Mouse (Mus musculus) layer of hippocampus, adult 9-10 months (tissue): ENCODE data around the gene Snrnp25.
"Not testable (repeated sequence)": the region's sequence is repeated elsewhere in the genome, so short reads cannot be mapped to it uniquely, and the experiment has no call there.

Experiments used
- DNase-seq: peaks from one replicate; pipeline ENCODE4 v3.0.0; 2022; ENCODE audit warnings: low spot score

Gene Snrnp25

DNA sequence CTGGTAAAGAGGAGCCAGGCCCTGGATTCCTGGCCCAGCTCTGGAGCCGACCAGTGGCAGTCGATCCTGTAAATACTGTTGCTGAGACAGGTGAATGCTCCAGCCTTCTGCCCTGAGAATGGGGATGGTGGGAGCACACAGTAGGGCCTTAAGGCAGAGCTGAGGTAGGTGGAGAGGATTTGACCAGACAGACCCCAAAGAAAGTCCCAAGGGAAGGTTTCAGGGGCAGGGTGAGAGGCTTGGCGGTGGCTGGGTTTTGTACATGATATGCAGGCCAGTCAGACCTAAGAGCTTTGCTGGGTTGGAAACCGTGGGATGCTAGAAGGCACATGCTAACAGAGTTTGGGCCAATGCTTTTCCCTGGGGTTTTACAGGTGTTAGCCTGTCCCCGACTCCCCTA, 10.6 kb upstream of the Snrnp25 start:
- no peak for DNase-seq

DNA sequence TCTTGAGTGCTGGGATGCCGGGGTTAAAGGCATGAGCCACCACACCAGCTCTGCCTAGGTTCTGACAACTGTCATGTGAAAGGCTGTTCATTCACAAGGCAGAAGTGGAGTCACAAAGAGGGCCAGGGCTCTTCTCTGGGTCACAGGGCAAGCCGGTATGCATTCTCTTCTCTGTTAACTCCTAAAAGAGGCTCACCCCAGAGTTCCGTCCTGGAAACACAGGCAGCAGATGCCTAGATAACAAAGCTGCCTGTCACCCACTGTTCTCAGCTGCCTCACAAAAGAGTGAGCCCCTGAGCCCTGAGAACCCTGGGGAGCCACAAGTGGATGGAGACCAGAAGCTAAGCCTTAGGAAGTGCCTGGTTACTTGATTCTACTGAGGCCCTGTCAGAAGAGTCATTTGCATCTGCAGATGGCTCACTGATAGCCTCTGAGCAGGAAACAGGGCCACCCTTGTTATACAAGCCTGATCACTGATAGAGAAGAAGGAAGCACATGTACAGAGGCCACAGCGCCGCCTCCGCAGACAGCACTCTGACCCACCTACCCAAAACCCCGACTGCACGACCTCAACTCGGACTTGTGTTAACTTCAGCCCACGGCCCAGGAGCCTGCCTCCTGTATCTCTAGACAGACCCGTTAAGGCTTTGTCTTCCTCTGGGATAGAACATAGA, 9.2 kb upstream of the Snrnp25 start:
- DNase-seq = no peak

DNA sequence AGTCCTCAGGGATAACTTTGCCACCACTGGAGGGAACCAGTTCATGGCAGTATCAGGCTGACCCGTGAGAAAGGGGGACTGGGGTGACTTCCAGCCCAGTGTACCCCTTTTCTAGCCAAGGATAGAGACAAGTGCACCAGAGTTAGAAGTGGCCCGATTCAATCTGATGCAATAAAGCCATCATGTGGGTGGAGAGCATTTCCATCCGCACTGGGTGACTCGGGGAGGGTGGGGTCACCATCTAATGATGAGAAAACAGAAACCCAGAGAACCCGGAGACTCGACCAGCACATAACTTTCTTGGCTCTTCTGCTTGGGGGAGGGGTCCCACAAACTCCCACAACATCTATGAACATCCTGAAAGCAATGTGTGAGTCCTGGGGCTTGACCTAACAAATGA, 8.5 kb upstream of the Snrnp25 start:
- no peak for DNase-seq

GRCm38 (mm10) chr11:32197766-32198165, 7.4 kb upstream of the Snrnp25 start:
- DNase-seq = no peak

- no peak for DNase-seq
Observed at GRCm38 (mm10) chr11:32198256-32198955, 6.8 kb upstream of the Snrnp25 start.

GRCm38 (mm10) chr11:32199230-32199629, 6.0 kb upstream of the Snrnp25 start:
- DNase-seq = no peak

DNA sequence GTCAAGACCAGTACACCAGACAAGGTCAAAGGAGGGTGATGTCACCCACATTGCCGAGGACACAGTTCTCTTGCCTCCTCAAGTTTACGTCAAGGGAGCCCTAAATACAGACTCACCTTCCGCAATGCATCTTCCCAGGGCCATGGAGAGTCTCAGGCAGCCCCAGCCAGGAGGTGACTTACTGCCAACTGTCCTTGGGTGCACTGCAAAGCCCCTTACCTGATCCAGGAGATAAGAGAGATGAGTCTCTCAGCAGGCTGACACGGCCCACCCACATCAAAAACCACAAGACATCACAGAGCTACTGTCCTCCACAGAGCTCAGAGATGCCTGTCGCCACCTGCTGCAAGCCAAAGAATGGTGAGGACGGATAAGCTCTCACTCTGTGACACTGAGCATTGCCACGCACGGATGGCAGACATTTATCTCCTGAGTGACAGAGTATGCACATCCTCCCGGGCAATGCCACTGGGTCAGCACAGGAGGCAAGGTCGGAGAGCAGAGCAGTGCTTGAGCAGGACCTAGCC, 5.1 kb upstream of the Snrnp25 start, which contains the start of gene Il9r:
Gene Il9r, minus strand, starts transcription at position 205 of the 527 bp plus-strand sequence.
- DNase-seq = no peak

GRCm38 (mm10) chr11:32200992-32201391, 4.2 kb upstream of the Snrnp25 start:
- DNase-seq = not testable (repeated sequence)

- DNase-seq = no peak
Observed at GRCm38 (mm10) chr11:32201922-32202685, 3.1 kb upstream of the Snrnp25 start.

DNA sequence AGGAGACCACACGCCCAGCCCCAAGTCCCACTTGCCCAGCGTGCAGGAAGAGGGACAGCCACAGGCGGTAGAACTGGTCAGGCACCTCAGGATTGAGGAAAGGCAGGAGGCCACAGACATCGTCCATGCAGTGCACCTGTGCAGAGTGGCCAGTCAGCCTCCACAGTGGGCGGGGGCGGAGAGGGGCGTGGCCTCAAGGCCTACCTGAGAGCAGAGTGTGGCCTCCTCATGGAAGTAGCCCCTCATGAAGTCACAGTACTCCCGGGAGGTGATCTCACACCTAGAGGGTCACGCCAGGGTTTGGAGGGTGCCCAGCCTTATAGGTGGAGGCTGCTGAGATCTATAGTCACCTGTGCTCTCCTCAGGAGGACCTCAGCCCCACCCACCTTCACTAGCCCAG, 5.4 kb downstream of the Snrnp25 start:
- no peak for DNase-seq

DNA sequence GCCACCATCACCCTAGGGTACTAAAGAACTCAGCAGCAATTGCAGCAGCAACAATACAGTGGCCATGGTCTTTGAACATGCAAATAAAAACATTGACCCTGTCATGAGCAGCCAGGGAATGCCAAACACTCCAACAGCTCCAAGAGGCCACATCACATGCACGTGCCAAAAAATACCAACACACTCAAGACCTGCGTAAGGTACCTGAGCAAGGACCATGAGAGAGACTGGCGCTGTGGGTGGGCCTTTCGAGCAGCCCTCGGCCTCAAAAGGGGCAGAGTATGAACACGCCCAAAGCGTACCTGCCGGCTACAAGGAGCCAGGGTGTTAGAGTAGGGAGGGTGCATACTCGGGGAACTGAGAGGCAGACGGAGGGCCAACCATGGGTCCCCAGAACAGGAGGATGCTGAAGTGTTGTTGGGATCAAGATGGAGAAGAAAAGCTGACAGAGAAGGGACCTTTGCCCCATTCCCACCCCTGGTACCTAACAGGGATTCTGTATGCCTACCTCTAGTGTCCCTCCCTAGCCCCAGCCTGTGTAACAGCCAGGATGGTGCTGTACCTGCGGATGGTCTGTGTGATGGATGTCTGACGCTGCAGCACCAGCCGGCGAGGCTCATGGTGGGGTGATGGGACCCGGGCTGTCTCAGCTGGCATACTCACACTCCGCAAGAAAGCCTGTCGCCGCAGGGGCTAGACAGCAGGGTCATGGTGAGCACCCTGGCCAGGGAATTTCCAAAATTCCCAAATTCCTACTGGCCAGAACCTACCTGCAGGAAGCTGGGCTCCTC, 10.4 kb downstream of the Snrnp25 start:
- DNase-seq = no peak

GRCm38 (mm10) chr11:32216851-32217250, 11.6 kb downstream of the Snrnp25 start:
- DNase-seq = no peak

DNA sequence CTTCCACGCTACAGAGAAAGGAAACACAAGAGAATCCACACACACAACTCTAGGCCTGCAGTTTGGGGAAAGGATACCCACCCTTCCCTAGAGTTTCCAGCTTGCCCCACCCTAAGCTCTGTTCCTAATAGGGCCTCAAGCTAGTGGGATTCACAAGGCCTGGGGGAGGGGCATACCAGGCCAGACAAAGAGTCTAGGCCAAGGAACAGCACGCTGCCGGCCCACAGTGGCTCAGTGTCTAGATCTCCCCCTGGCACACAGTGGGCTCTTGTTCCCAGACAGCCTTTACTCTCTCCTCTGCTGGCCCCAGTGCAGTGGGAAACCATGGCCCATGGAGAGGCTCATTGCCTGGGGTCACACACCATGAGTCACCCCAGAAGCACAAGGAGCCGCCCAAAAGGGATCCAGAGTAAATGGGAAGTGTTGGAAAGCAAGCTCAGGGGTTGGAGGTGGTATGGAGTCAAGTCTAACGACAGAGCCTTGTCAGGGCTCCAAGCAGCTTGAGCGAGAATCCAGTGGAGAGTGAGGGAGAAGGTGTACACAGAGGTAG, 13.4 kb downstream of the Snrnp25 start:
- DNase-seq = no peak

- no peak for DNase-seq
Observed at GRCm38 (mm10) chr11:32219287-32219686, 14.1 kb downstream of the Snrnp25 start.

- no peak for DNase-seq
Observed at GRCm38 (mm10) chr11:32220607-32221224, 15.5 kb downstream of the Snrnp25 start.

DNA sequence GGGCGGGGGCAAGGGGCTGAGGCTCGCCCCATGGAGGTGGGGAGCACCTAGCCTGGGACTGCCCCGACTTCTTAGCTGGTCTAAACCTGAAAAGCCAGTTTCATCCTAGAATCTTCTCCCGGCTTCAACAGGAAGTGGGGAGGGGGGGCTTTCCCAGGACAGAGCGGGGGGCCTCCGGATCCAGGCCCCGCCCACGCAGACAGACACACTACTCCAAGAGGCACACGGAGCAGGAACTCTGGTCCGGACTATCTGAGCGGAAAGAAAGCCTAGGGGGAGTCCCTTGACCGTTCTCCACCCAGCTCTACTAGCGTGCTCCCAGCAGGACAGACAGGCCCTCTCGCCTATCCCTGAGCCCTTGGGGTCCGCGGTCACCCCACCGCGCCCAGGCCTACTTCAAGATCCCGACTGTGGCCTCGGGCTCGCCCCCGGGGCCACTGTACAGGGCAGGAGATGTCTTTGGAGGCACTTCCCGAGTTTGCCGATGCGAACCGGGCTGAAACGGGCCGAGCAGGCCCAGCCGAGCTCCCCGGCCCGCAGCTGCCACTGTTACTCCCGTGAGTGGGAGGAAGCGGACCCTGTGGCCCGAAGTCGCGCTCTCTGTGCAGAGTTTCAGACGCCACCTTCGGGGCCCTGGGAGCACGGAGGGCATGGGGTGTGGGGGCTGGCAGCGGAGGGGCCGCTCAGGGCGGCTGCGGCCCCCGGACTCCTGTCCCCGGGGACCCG, 16.2 kb downstream of the Snrnp25 start:
- DNase-seq = no peak

- no peak for DNase-seq
Observed at GRCm38 (mm10) chr11:32221951-32222409, 16.8 kb downstream of the Snrnp25 start, which contains the start of gene Rhbdf1. Gene Rhbdf1 (minus strand): TSS chr11:32222300.

DNA sequence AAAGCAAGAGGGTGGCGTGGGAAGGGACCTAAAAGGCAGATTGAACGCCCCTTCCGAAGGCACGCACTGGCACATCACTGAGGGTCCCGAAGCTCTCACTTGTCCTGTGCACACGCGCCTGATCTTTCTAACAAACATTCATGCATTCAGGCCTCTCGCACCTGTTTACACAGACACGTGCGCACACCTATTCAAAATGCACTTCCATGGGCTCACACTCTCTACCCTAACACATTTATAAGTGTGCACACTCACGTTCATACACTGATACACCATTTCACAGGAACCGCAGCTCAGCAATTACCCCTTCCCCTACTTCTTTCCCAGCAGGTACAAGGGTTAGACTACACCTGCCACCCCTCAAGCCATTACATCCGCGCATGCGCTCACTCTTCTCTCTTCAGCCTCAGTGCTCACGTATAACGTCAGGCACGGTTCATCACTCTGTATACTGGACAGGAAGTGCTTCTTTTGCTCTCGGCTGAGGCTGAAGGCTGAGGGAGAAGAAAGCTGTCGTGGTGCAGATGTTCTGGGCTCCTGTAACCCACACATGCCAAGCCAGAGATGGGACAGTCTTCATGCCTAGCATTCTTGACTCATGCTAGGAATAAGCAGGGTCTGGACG, 17.5 kb downstream of the Snrnp25 start:
- no peak for DNase-seq

GRCm38 (mm10) chr11:32223297-32223967, 18.2 kb downstream of the Snrnp25 start:
- no peak for DNase-seq
